Comparison of ENCODE assay signal across 8 mouse cellular contexts in the genomic region with DNA sequence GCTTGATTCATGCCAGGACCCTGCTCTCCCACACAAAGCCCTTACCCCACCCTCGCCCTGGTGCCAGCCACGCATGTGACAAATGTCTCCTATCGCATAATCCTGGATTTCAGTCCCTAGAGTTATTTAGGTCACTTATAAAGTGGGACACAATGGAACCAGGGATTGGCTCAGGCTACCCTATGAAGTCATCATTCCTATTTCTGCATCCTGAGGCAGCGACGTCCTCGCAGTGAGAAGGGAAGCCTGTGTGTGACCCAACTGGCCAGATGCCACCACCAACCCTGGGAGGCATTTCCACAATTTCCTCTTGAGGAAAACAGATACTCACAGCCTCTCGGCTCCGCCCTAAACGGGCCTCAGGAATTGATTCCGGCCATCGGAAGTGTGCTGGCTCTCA. TPM values are rescaled to one million over a fixed set of nuclear protein-coding genes. Genes with fewer than 3 reads are reported as not detected.
DNase-seq lines count a peak whose midpoint lies in the region; ATAC-seq and TF ChIP-seq lines count a peak whose summit lies in the region.

No protein-coding gene starts in this region.

- TF ChIP-seq CTCF in liver, embryonic 14.5 days (IDR thresholded peaks at IDR 0.05; ENCODE audit: low read depth): no peak

- 84% methylated on average over 11 of the region's 11 CpGs for WGBS in embryonic facial prominence, embryonic 11.5 days
- WGBS in heart, embryonic 12.5 days: 40% methylated on average over 11 of the region's 11 CpGs
- 21% methylated on average over 11 of the region's 11 CpGs for WGBS in liver, embryonic 14.5 days (ENCODE audit: insufficient replicate concordance)

- no peaks in the 10 kb centered on the region for H3K36me3 ChIP-seq in embryonic facial prominence, embryonic 11.5 days (replicated peaks; ENCODE audit: control insufficient read depth, insufficient read depth, low read depth, low read length)
- H3K36me3 ChIP-seq in heart, embryonic 12.5 days: peaks cover 14% of the 10 kb centered on the region
- no peaks in the 10 kb centered on the region for H3K36me3 ChIP-seq in liver, embryonic 14.5 days (replicated peaks; ENCODE audit: control insufficient read depth, insufficient read depth, low read depth)

- DNase-seq in layer of hippocampus, postnatal 10 days (ENCODE audit: low spot score in 2 of 2): peak; percentile 47 to 51
- DNase-seq in layer of hippocampus, adult 9-10 months (ENCODE audit: low spot score): no peak
- DNase-seq in embryonic facial prominence, embryonic 11.5 days (ENCODE audit: low spot score): no peak
- peak; percentile 81 for DNase-seq in kidney, adult 9 months
- DNase-seq in liver, embryonic 14.5 days (ENCODE audit: low read depth in 3 of 3, low spot score in 3 of 3): no peak
- DNase-seq in retina, postnatal 7 days (ENCODE audit: low read depth, low spot score): peak; percentile 53
- no peak for DNase-seq in thymus, postnatal 25 days

- H3K4me1 ChIP-seq in embryonic facial prominence, embryonic 11.5 days (ENCODE audit: control insufficient read depth, insufficient read depth, low read length): no peaks in the 10 kb centered on the region; the same call in 1 of the 2 replicates
- H3K4me1 ChIP-seq in heart, embryonic 12.5 days (replicated peaks): peaks cover 77% of the 10 kb centered on the region
- H3K4me1 ChIP-seq in liver, embryonic 14.5 days (replicated peaks; ENCODE audit: control insufficient read depth in 2 of 2, insufficient read depth in 2 of 2, low read length in 1 of 2): peaks cover 0 to 9% of the 10 kb centered on the region in 2 experiments; a peak in 2 of 4 replicates

- ATAC-seq in embryonic facial prominence, embryonic 11.5 days (replicated peaks; ENCODE audit: insufficient number of reproducible peaks, low FRiP score, low TSS enrichment, low read depth): no peak
- peak; percentile 83 for ATAC-seq in heart, embryonic 12.5 days (ENCODE audit: insufficient number of reproducible peaks, low FRiP score)
- ATAC-seq in liver, embryonic 14.5 days (ENCODE audit: insufficient read depth): peak; percentile 67

- H3K4me2 ChIP-seq in embryonic facial prominence, embryonic 11.5 days (ENCODE audit: low read depth, low read length): no peak overlapping the region
- H3K4me2 ChIP-seq in heart, embryonic 12.5 days: 0 out of 2 replicates have a peak overlapping the region, but pooled peaks have one; percentile 13
- no peak overlapping the region for H3K4me2 ChIP-seq in liver, embryonic 14.5 days (ENCODE audit: low read depth)

- no peak overlapping the region for H3K4me3 ChIP-seq in embryonic facial prominence, embryonic 11.5 days (ENCODE audit: low read depth, low read length)
- no peak overlapping the region for H3K4me3 ChIP-seq in heart, embryonic 12.5 days
- no peak overlapping the region for H3K4me3 ChIP-seq in liver, embryonic 14.5 days (ENCODE audit: insufficient read depth in 1 of 2, low read depth in 2 of 2, low read length in 2 of 2)

- no peaks in the 10 kb centered on the region for H3K9me3 ChIP-seq in embryonic facial prominence, embryonic 11.5 days (replicated peaks; ENCODE audit: control insufficient read depth, low read length)
- H3K9me3 ChIP-seq in heart, embryonic 12.5 days (replicated peaks): no peaks in the 10 kb centered on the region
- no peaks in the 10 kb centered on the region for H3K9me3 ChIP-seq in liver, embryonic 14.5 days (ENCODE audit: control insufficient read depth, low read length)

- H3K27ac ChIP-seq in embryonic facial prominence, embryonic 11.5 days (replicated peaks; ENCODE audit: low read depth, low read length): peak overlapping the region; percentile 6; the same call in 1 of the 2 replicates
- H3K27ac ChIP-seq in heart, embryonic 12.5 days (ENCODE audit: poor library complexity, severe bottlenecking): peak overlapping the region; percentile 84
- H3K27ac ChIP-seq in liver, embryonic 14.5 days: no peak overlapping the region

- no peak for TF ChIP-seq EP300 in liver, embryonic 14.5 days (IDR thresholded peaks at IDR 0.05; ENCODE audit: low read depth)

- no peak overlapping the region for H3K9ac ChIP-seq in embryonic facial prominence, embryonic 11.5 days (replicated peaks; ENCODE audit: low read length)
- H3K9ac ChIP-seq in heart, embryonic 12.5 days: 0 out of 2 replicates have a peak overlapping the region, but pooled peaks have one; percentile 26
- H3K9ac ChIP-seq in liver, embryonic 14.5 days (replicated peaks): no peak overlapping the region

- H3K27me3 ChIP-seq in embryonic facial prominence, embryonic 11.5 days (ENCODE audit: control insufficient read depth, insufficient read depth, low read length): no peaks in the 10 kb centered on the region
- no peaks in the 10 kb centered on the region for H3K27me3 ChIP-seq in heart, embryonic 12.5 days (replicated peaks)
- H3K27me3 ChIP-seq in liver, embryonic 14.5 days (ENCODE audit: control insufficient read depth, insufficient read depth, low read length): no peaks in the 10 kb centered on the region

RNA-seq across cellular contexts. Expression of a gene that starts 17.2 kb away (rescaled TPM):
- total RNA-seq in layer of hippocampus, postnatal 10 days (2021): 1 to 10 TPM; 1.9 to 2.6 TPM
- 6.5 and 7.9 TPM in 2 replicates for polyA plus RNA-seq in embryonic facial prominence, embryonic 11.5 days (2014; fragmentation: Nextera tagmentation; extraction: Ambion mirVana)
- polyA plus RNA-seq in heart, embryonic 12.5 days (2016; fragmentation: Nextera tagmentation; extraction: Ambion mirVana): 4.6 and 5.6 TPM in 2 replicates
- 0.11 and 0.12 TPM in 2 replicates for polyA plus RNA-seq in liver, embryonic 14.5 days (2012; rRNA removed)
- 0.17 and 0.29 TPM in 2 replicates for polyA plus RNA-seq in liver, embryonic 14.5 days (2014; fragmentation: Nextera tagmentation; extraction: Ambion mirVana)

RNA-seq across cellular contexts. Expression of a gene that starts 31.7 kb away (rescaled TPM):
- not detected for total RNA-seq in layer of hippocampus, postnatal 10 days (2021)
- polyA plus RNA-seq in embryonic facial prominence, embryonic 11.5 days (2014; fragmentation: Nextera tagmentation; extraction: Ambion mirVana): not detected in 2 replicates
- polyA plus RNA-seq in heart, embryonic 12.5 days (2016; fragmentation: Nextera tagmentation; extraction: Ambion mirVana): not detected in 2 replicates
- polyA plus RNA-seq in liver, embryonic 14.5 days (2012; rRNA removed): not detected in 2 replicates
- polyA plus RNA-seq in liver, embryonic 14.5 days (2014; fragmentation: Nextera tagmentation; extraction: Ambion mirVana): not detected in 2 replicates

RNA-seq across cellular contexts. Expression of a gene that starts 41.0 kb away (rescaled TPM):
- total RNA-seq in layer of hippocampus, postnatal 10 days (2021): 10 to 100 TPM in 1 of 2 experiments, 1 to 10 TPM in 1; 8.8 to 10.1 TPM
- 28.0 and 30.0 TPM in 2 replicates for polyA plus RNA-seq in embryonic facial prominence, embryonic 11.5 days (2014; fragmentation: Nextera tagmentation; extraction: Ambion mirVana)
- polyA plus RNA-seq in heart, embryonic 12.5 days (2016; fragmentation: Nextera tagmentation; extraction: Ambion mirVana): 18.9 and 22.9 TPM in 2 replicates
- polyA plus RNA-seq in liver, embryonic 14.5 days (2012; rRNA removed): 0.79 and 0.91 TPM in 2 replicates
- 1.2 and 1.5 TPM in 2 replicates for polyA plus RNA-seq in liver, embryonic 14.5 days (2014; fragmentation: Nextera tagmentation; extraction: Ambion mirVana)

Comparison
In these comparisons a context has a peak if more than half of its experiments do, and no peak if none do; other contexts are left out.
1. DNase-seq: peak in layer of hippocampus, postnatal 10 days (2 of 2), kidney, adult 9 months (single experiment) and retina, postnatal 7 days (single experiment); none in layer of hippocampus, adult 9-10 months (single experiment), embryonic facial prominence, embryonic 11.5 days (single experiment), liver, embryonic 14.5 days (0 of 3) and thymus, postnatal 25 days (single experiment).